Mouse (Mus musculus) urinary bladder, adult 18-20 months (tissue): ENCODE measurements at regions not wholly inside any gene's neighbourhood (a gene's known extent, or its start where the extent isn't known, plus 50 kb on each side); places are given as distances from the start of the nearest gene placed in this dataset.
"Not testable (repeated sequence)": the region's sequence is repeated elsewhere in the genome, so short reads cannot be mapped to it uniquely, and the experiment has no call there.

Experiments
- DNase-seq, 2 experiments: peaks; one replicate each; pipeline ENCODE4 v3.0.0; 2022; ENCODE audit warnings: low spot score in 2 of 2, mixed read lengths in 2 of 2

DNA sequence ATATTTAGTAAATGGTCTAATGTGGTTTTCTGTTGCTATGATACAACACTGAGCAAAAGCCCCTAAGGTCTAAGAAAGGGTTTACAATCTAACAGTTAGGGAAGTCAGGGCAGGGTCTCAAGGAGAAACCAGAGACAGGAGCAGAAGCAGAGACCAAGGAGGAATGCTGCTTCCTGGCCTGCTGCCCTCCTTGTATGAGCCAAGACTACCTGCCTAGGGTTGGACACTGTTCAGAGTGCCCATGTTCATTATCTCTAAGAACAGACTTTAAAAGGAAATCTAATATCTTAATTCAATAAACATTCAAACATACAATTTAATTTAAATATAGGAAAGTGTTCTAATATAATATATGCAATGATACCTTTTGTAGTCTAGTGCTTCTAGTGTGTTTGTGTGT, 63.0 kb upstream of the Tmem106b start:
- DNase-seq: no peak

DNA sequence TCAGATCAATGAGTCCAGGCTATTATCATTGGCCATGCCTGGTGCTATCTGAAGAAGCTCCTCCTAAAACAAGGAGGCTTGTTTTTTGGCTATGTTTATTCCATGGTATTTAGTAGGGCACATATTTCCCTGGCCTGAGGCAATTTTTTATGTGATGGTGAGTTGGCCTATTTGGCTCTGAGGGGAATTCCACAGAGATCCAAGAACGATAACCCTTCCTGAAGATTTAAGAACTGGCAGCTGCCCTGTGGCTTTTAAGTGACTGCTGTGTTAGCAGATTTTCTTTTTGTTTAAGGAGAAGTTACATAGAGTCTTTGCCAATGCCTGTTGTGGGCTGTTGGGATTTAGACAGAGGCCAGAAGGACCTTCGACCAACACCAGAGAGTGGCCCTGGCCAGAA, 74.9 kb upstream of the Tmem106b start:
- no peak for DNase-seq

DNA sequence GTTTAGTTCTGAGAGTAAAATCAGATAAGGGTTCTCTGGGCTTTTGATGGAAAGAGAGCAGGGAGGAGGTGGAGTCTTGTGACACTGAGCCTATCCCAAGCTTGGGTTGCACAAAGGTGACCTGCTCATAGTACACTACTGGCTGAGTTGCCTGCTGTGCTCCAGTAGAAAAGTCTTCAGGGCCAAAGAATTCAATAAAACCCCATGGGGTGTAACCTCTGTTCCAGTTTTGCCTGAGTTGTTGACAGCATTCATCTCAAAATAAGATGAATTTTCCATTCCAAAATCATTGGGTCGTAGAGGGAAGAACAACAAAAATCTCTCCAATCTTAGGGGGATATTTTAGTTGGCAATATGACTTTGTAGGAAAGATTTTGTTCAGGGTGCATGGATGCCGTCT, 75.8 kb upstream of the Tmem106b start:
- DNase-seq: no peak

DNA sequence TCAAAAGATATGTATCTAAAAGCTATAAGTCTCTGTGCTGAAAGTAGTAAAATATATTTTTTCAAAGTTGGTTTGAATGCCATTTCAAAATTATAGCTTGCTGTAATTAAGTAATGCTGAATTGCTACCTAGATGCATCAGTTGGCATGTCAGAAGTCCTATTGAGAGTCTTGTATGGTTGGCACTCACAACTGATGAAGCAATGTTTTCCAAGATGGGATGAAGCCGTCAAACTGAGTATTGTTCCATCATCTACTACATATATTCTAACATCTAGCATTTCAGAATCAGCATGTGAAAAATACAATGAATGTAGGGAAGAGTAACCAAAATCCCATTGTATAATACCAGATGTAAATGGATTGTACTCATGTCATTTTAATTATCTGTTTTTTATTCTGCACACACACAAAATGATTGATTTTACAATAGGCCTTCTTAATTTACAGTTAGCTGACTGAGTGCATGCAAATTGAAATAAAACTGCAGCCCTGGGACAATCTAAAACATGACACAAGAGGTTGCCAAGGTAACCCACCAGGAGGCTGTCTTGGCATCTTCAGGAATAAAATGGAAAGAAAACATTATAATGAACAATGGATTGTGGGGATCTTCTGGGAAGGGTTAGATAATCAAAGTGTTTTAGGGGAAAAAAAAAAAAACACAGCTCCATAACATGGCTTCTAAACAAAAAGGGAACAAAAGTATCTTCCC, 92.2 kb upstream of the Tmem106b start:
- no peak for DNase-seq

DNA sequence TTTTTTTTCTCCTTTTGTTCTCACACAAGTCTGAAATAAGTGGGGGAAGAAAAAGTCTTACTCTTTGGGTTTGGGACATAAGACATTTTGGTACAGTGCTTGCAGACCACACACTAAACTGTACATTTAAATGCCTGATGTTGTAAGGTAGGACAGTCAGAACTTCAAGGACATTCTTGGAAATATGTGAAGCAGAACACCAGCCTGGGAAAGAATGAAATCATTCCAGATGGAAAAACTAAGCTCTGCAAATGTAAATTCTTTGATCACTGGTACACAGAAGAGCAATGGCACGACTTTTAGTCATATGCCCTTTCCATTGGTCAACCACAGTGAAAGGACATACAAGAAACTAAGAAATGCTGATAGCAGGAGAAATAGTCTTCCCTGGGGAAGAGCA, 98.0 kb upstream of the Tmem106b start:
- DNase-seq: no peak

DNA sequence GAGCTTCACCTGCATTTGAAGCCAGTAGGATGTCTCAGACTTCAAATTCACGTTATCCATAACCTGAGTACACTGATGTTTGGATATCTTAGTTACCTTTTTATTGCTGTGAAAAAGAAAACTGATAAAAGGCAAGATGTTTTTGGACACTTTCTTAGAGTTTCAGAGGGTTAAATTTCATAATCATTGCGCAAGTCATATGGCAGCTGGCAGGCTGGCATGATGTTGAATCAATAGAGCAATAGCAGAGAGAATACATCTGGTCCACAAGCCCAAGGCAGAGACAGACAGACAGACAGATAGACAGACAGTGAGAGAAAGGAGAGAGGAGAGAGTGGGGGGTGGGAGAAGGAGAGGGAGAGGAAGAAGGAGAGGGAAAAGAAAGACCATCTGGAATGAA, 102.3 kb upstream of the Tmem106b start:
- DNase-seq: no peak

DNA sequence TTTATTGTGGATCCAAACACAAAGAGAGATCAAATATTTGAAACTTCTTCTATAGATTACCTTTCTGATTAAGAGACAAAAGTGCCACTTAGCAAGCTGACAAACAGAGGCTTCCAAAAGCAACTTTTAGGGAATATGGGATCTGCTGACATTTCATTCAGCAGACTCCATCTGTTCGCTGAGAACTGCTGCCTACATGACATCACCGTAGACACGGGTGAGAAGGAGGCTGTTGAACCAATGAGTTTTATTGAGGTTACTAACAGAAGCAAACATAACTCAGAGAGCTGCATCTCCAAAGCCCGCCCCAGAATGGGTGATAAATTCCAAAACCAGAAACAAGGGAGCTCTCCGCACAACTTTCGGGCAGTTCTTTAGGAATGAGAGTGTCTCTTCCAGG, 111.8 kb upstream of the Tmem106b start:
- no peak for DNase-seq

DNA sequence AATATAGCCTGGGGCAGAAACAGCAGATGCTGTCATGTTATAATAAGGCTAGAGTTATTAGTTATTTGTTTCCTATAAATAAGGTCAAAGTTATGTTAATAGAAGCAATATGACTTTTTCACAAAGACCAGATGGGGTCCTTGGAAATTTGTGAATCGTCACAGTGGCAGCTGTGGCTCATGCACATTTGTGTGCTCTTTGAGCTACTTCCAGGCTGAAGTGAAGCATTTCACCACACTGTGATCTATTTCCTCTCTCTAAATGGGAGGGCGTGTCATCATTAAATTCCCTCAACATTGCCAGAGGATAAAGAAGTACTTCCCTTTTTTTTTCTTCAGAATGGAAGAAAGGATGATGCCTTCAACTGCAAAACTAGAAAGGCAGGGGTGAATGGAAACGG, 157.9 kb upstream of the Tmem106b start:
- DNase-seq: no peak

DNA sequence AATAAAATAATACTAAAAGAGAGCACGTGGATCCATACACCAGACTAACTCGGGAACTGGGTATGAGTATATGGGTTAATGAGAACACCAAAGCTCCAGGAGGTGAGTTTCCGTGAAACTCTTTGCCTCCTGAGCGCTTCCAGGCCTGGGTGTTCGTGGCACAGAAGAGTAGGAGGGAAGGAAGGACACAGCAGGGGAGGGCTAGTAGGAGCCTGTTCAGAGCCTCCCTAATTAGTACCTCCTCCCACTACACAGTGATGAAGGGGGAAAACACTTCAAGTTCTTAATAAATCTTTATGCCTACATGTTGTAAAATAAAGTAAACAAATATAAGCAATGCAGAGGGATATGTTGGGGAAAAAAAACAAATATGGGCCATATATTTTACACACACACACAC, 143.7 kb upstream of the Thsd7a start:
- DNase-seq: no peak

DNA sequence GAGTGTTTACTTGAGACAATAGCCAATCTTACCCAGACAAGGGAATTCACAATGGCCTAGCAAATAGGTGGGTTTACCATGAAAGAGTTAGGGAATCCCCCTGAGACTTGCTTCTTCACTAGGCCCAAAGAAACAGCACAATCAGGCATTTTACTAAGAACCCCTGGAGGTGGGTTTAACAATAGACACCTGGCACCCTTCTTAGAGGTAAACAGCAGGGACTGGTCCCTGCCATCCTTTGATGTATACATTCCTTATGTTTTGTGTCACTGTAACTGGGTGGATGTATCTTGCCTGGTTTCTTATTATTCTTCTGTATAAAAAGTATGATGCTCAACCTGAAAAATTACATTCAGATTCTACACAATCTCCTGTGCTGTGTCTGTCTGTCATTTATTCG, 127.7 kb upstream of the Thsd7a start:
- not testable (repeated sequence) for DNase-seq

DNA sequence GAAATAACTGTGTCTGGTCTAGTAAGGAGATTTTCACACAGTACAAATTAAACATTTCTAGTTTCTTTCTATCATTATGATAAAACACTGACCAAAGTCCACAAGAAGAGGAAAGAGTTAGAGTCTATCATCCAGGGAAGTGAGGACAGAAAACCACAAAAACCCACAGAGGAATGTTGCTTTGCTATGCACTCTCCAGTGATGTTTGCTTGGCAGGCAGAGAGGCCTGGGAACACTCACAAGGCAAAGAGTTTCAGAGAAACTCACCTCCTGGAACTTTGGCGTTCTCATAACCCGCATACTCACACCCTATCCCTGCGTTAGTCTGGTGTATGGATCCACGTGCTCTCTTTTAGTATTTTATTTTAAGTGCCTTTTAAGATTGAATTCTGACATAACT, 127.2 kb upstream of the Thsd7a start:
- DNase-seq: no peak

DNA sequence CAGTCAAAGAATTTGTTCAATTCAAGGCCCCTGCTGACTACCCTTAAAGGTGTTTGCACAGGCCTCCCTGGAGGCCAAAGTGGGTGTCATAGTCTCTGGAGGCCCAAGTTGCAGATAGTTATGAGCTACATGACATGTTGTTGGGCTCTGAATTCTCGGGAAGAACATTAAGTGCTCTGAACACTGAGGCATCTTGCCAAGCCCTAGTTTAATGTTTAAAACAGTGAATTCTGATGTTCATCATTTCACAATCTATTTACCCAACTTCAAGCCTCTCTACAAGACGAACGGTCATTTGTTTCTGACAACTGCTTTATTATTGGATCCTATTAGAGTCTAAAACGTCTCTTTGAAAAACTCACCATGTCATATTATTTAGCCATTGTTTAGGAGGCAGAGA, 119.0 kb upstream of the Thsd7a start:
- no peak for DNase-seq

DNA sequence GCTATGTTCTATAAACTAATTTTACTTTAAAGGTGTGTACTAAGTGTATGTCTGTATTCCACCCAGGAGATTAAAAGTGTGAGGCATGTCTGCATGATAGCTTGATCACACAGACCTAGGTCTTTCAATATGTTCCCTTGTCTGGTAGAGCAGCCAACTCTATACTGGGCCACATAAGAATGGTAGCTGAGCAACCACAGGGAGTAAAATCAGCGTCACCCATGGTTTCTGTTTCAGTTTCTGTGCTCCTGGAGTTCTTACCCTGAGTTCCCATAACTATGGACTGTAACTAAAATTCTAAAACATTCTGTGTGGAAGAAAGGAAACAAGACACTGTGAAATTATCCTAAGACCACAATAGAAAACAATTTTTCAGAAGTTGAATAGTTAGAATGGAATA, 102.8 kb upstream of the Thsd7a start:
- no peak for DNase-seq

DNA sequence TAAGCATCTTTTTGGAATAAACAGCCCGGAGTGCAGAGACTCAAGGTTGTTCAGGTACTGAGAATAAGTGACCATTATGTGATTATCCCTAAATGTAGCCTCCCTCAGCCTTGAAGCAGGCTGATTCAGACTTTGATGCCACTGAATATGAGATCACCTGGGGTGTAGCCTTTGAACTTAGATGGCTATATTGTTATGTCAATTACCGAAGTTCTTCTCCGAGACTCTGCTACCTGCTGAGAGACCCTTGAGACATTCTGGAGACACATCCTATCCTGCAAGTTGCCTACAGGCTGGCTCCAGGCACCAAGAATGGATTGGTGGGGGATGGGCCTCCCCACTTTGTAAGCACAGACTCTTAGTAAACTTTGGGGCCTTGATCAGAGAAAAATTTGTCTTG, 85.9 kb upstream of the Thsd7a start:
- not testable (repeated sequence) for DNase-seq

DNA sequence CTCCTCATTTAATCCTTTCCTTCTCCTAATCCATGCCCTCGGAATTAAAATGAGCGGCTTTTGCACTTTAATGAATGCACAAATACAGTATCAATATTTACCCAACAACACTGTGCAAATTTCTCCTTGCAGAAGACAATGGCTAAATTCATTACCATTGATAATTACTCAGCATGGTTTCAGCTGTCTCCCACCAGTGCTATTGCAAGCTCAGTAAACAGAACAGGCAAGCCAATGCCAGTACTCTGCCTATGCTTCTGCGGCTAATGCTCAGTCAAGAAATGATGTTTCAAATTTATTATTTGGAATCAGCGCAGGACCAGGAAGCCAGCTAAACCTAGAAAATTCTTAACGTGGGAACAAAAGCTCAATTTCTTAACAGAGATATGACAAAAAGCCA, 84.1 kb upstream of the Thsd7a start:
- DNase-seq: no peak

DNA sequence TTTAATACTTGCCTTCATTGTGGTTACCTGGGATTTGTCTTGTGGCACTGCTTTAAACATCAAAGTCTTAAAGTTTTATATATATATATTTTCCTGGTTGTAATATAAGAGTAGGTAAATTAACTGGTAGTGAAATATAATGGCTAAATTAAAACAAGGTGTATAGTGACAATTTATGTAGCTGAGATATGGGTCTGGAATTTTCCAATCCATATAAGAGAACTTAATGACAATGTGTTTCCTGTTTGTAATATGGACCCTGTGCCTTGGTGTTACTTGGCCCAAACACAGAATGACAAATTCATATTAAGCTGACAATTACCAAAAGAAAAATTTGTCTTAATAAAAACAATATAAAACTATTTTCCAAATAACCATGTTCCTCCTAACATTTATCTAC, 82.7 kb upstream of the Thsd7a start:
- DNase-seq: no peak

DNA sequence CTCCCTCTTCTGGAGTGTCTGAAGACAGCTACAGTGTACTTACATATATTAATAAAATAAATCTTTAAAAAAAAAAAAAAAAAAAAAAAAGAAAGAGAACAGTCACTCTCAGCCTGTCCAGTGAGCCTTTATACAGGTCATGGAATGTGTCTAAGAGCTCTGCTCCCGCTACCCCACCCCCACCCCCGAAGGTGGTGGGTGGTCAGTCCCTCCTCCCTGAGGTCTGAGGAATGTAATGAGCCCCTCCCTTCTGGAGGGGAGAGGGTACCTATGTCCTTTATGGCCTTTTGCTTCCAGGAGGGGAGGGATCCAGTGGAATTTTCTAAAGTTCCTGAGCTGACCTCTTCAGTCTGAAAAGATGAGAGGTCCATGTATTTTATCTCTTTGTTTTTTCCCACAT, 82.3 kb upstream of the Thsd7a start:
- DNase-seq: no peak

DNA sequence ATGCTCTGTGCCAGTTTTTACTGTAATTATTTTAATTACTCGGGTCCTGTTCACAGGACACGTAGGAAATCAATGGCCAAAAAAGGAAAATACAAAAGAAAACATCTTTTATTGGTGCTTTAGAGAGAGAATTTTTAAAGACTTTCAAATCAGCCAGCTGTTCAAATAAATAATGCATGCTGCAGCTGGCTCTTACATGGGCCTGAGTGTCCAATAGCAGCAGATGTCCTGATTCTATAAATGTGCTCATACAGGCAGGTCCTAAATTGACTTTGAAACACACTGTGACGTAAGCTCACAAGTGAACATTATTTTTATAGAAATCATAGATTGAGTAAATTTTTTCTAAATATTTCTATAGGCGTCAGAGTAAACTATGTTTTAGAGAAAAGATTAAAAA, 78.5 kb upstream of the Thsd7a start:
- no peak for DNase-seq

DNA sequence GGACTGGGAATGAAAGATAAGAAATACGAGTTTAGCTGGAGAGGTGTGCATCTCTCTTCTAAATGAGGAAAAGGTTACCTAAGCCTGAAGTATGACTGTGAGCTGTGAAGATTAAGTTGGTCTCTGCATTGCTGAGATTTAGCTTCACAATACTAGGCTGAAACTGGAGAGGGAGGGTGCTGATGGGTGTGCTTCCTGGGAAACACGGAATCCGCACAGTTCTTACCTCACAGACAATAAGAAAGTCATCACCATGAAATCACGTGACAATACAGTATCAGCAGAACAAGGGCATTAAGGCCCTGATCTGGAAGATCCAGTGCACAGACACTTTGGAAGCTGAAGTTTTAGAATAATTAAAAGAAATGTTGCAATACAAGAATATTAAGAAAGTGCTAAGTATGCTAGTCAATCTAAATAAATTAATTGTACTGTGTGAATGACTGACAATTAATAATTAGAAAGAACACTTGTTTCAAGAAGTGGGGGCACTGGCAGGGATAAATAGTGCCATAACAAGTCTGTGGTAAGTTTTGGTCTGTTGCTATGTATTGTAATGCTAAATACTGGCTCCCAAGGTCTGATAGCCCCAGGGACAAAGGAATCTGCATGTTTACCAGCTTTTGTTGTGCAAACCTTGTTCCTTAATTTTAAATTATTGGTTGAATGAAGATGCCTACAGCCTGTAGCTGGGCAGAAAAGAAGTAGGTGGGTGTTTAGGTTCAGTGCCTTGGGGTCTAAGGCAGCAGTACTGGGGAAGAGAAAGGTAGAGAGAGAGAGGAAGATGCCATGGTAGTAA, 66.0 kb upstream of the Thsd7a start:
- no peak for DNase-seq

DNA sequence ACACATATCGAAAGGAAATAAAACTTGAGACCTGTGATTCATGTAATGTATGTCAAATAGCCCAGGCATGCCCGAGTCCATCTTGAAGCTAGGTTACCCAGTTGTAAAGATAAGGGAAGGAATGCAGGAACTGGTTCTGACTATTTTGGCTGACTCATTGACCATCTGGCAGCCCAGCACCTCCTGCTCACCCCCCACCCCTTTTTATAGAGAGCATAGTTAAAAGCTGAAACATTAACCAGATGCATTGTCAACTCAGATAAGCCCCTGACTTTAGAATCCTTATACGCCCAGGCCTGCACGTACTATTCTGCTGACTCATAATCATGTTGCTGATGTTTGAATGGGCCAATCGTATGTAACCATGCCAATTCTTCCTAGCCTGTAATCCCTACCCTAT, 64.6 kb upstream of the Thsd7a start:
- peak in 1 of 2 experiments; percentile 39 for DNase-seq

DNA sequence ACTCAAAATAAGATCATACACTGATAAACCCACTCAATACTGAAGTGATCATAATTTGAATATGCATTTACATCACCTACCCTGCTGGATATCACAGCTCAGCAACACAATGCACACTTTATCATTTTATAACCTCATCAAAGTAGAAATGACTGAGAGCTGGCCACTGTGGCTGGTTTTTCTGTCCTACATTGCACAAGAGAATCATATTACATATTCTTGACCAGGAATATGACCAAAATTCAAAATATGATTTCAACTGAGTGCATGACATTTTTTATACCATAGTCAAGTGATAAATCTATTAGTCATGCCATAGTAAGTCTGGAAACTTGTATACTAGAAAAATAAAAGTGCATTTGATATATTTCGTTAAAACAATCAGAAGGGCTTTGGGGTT, 63.3 kb upstream of the Thsd7a start:
- DNase-seq: no peak

DNA sequence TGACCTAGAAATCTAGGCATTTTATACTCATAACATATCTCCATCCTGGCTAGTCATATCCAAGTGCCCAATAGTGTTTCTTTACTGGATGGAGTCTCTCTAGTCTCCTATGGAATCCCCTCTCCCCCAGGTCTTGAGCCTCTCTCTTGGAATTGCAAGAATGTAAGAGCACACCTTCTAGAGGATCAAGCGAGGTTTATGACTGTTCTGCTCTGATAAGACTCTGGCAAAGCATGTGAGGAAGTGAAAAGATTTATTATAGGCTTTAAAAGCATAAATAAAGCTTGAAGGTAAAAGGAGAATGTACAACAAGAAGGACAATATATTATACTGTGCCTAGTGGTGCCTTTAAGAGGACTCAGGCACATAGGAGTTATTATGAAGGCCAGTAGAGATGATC, 62.8 kb upstream of the Thsd7a start:
- DNase-seq: no peak

DNA sequence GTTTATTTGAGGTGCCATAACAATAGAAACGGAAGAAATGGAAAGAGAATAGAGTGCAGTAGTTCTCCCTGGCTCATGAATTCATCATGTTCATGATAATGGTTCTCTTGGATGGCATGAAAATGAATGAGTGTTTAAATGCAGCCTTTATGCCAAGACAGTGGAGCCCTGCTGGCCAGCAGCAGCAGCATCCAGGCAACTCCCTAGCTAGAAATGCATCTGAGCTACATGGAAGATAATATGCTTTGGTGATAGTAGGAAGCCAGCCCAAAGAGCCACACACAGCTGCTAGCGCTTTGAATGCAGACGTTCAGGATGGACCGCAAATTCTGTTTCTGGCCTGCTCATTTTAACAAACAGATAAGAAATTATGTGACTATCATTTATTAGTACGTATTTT, 60.4 kb upstream of the Thsd7a start:
- no peak for DNase-seq
